Mouse (Mus musculus): ENCODE measurements around the gene Lrrc4c.

GRCm38 (mm10) chr2:97581132-97581531 is 1263.2 kb downstream of the Lrrc4c start:
- TF ChIP-seq MAFK (IDR thresholded peaks at IDR 0.05; ENCODE audit: insufficient read depth, low read depth, low read length), result no peak
- TF ChIP-seq ZC3H11A (IDR thresholded peaks at IDR 0.05; ENCODE audit: borderline replicate concordance, low read depth, low read length), result no peak
- no peak for TF ChIP-seq CHD2 (IDR thresholded peaks at IDR 0.05; ENCODE audit: low read depth, low read length)
- TF ChIP-seq HCFC1 (IDR thresholded peaks at IDR 0.05; ENCODE audit: borderline replicate concordance, insufficient read depth, low read length), result no peak
- no peak for TF ChIP-seq ZNF384 (IDR thresholded peaks at IDR 0.05; ENCODE audit: low read depth, low read length)

All from ES-E14 (cell line).